Mouse (Mus musculus): ENCODE measurements around the gene Wdr48.

GRCm38 (mm10) chr9:119899446-119899845 is 4.8 kb downstream of the Wdr48 start:
- TF ChIP-seq CTCF (IDR thresholded peaks at IDR 0.05; ENCODE audit: low read depth, low read length) = no peak
- no peak for TF ChIP-seq POLR2A (IDR thresholded peaks at IDR 0.05; ENCODE audit: insufficient read depth, low read length)
- no peak for TF ChIP-seq EP300 (IDR thresholded peaks at IDR 0.05; ENCODE audit: insufficient read depth, low read depth, low read length)

Measured in ES-Bruce4 (cell line).